Mouse (Mus musculus) G1E (cell line): ENCODE measurements around the gene 9530077C05Rik.

Experiments used
- CTCF ChIP-seq: IDR thresholded peaks from 2 replicates; pipeline ENCODE4 v1.5.1; 2012; ENCODE audit warnings: low read depth, low read length, inconsistent platforms, mixed read lengths
- GATA1 ChIP-seq: IDR thresholded peaks from 2 replicates; pipeline ENCODE4 v1.6.1; 2012; ENCODE audit warnings: borderline replicate concordance, low read length, inconsistent platforms, mixed read lengths

DNA sequence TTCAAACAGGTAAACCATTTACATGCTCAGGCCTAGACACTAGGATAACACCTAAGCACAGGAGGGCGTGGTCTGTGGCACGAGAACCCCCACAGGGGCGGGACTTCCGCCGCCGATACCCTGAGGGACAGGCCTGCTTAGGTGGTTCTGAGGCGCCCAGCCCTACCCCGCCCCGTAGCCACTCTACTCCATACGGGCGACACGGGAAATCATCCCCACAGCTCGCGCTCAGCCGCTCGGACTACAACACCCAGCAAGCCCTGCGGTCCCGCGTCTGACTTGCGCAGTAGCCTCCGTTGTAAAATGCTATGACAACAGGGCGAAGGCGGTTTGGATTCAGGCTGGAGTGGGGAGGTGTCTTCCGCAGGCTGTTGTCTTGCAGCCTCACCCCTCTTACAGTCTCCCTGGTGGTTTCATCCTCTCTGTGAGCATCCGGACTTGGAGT, 64.1 kb downstream of the 9530077C05Rik start, which contains the start of gene Bbs9:
- TF ChIP-seq CTCF (no peak), GATA1 (no peak)
